Mouse (Mus musculus): ENCODE results near the gene Fxyd7. TPM values are rescaled to one million over a fixed set of nuclear protein-coding genes. Genes with fewer than 3 reads are reported as not detected.

Fxyd7 gene
- polyA plus RNA-seq, 1 experiment from 2014 or later: 8.7 TPM

DNA sequence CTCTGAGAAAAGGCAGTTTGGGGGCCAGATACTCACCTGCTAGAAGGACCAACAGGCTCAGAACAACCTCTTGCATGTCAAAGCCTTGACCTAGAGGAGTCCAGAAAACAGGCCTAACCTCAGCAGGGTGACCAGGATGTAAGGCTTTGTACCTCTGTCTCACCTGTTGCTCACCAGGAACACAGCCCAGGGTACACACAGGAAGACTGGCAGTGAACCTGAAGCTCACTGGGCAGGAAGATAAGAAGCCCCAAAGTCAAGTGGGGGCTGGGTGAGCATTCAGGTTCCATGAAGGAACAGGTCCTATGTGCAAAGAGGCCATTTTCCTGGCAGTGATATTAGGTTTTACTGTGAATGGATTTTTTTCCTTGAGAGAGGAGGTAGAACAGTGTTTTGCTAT lies 22.3 kb upstream of the Fxyd7 start:
- Histone ChIP-seq H3K9ac (replicated peaks; ENCODE audit: low read length) (no peak overlapping the region), H3K4me2 (ENCODE audit: low read depth, low read length) (no peak overlapping the region), H3K4me1 (ENCODE audit: control insufficient read depth, insufficient read depth, low read length) (no peaks in the 10 kb centered on the region), H3K4me3 (ENCODE audit: low read depth, low read length) (no peak overlapping the region), H3K27ac (replicated peaks; ENCODE audit: low read depth, low read length) (no peak overlapping the region), H3K36me3 (replicated peaks; ENCODE audit: control insufficient read depth, insufficient read depth, low read depth, low read length) (no peaks in the 10 kb centered on the region), H3K9me3 (replicated peaks; ENCODE audit: control insufficient read depth, low read length) (no peaks in the 10 kb centered on the region), H3K27me3 (ENCODE audit: control insufficient read depth, insufficient read depth, low read length) (no peaks in the 10 kb centered on the region)
- DNase-seq (ENCODE audit: low spot score): no peak
- ATAC-seq (replicated peaks; ENCODE audit: insufficient number of reproducible peaks, low FRiP score, low TSS enrichment, low read depth): no peak

DNA sequence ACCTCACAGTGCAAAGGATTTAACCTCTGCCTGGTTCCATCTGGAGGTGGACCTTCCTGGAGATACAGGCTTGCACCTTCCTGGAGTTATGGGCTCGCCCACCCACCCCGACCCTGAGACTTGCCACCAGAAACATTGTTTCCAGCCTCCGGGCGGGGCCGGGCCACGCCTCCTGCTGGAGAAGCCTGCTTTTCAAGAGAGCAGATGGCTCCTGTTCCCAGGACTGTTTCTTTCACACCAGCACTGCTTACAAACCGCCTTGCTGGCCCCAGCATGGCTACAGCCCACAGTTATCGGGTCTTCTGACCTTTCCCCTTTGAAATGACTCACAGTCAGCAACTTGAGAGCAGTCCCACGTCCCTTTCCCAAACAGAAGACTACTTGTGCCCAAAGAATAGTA lies 21.1 kb upstream of the Fxyd7 start:
- no peak overlapping the region for H3K9ac ChIP-seq (replicated peaks; ENCODE audit: low read length)
- no peaks in the 10 kb centered on the region for H3K27me3 ChIP-seq (ENCODE audit: control insufficient read depth, insufficient read depth, low read length)
- H3K4me1 ChIP-seq (ENCODE audit: control insufficient read depth, insufficient read depth, low read length): no peaks in the 10 kb centered on the region
- no peak overlapping the region for H3K4me2 ChIP-seq (ENCODE audit: low read depth, low read length)
- H3K9me3 ChIP-seq (replicated peaks; ENCODE audit: control insufficient read depth, low read length): no peaks in the 10 kb centered on the region
- H3K4me3 ChIP-seq (ENCODE audit: low read depth, low read length): no peak overlapping the region
- ATAC-seq (replicated peaks; ENCODE audit: insufficient number of reproducible peaks, low FRiP score, low TSS enrichment, low read depth) (no peak), DNase-seq (ENCODE audit: low spot score) (no peak)
- H3K27ac ChIP-seq (replicated peaks; ENCODE audit: low read depth, low read length): no peak overlapping the region
- WGBS: 54% methylated on average over 9 of the region's 9 CpGs
- no peaks in the 10 kb centered on the region for H3K36me3 ChIP-seq (replicated peaks; ENCODE audit: control insufficient read depth, insufficient read depth, low read depth, low read length)

DNA sequence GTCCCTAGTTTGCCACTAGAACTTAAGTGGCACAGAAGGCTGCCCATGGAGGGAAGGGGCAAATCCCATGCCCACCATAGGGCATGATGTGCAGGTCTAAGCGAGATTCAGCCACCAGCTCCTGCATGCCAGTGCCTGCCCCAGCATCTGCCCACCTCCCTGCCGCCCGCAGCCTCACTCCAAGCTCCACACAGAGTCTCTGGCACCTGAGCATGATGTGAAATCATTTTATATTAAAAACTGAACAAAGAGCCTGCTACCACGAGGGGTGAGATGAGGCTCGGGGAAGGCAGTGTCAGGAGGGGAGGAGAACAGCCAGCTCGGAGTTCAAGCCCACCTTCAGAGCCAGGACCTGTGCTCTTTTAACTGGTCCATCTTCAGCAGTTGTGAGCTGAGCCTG lies 19.1 kb upstream of the Fxyd7 start:
- Histone ChIP-seq H3K4me2 (ENCODE audit: low read depth, low read length) (no peak overlapping the region), H3K27me3 (ENCODE audit: control insufficient read depth, insufficient read depth, low read length) (no peaks in the 10 kb centered on the region), H3K9ac (replicated peaks; ENCODE audit: low read length) (no peak overlapping the region), H3K36me3 (replicated peaks; ENCODE audit: control insufficient read depth, insufficient read depth, low read depth, low read length) (no peaks in the 10 kb centered on the region), H3K4me3 (ENCODE audit: low read depth, low read length) (no peak overlapping the region), H3K27ac (replicated peaks; ENCODE audit: low read depth, low read length) (no peak overlapping the region), H3K9me3 (replicated peaks; ENCODE audit: control insufficient read depth, low read length) (no peaks in the 10 kb centered on the region), H3K4me1 (ENCODE audit: control insufficient read depth, insufficient read depth, low read length) (no peaks in the 10 kb centered on the region)
- no peak for DNase-seq (ENCODE audit: low spot score)
- ATAC-seq (replicated peaks; ENCODE audit: insufficient number of reproducible peaks, low FRiP score, low TSS enrichment, low read depth): no peak
- WGBS: 80% methylated on average over 6 of the region's 6 CpGs

DNA sequence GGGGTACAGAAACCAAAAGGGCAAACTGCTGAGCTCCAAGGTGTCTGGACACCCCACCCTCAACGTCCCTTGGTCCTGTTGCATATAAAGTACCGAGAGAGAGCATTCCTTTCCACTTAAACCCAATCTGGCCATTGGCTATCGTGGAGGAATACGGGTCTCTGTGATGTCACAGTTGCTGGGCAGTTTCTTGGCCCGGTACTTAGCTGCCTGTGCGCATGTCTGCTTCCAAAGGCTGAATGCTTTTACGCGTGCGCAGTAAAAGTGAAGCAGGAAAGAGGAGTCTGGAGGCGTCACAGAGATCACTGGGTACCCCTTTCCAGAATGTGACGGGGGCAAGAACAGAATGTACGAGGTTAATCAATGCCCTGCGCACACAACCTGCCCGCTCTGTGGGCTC lies 18.2 kb upstream of the Fxyd7 start:
- no peaks in the 10 kb centered on the region for H3K36me3 ChIP-seq (replicated peaks; ENCODE audit: control insufficient read depth, insufficient read depth, low read depth, low read length)
- H3K4me2 ChIP-seq (ENCODE audit: low read depth, low read length): no peak overlapping the region
- no peaks in the 10 kb centered on the region for H3K4me1 ChIP-seq (ENCODE audit: control insufficient read depth, insufficient read depth, low read length)
- H3K9ac ChIP-seq (replicated peaks; ENCODE audit: low read length): no peak overlapping the region
- ATAC-seq (replicated peaks; ENCODE audit: insufficient number of reproducible peaks, low FRiP score, low TSS enrichment, low read depth) (no peak), DNase-seq (ENCODE audit: low spot score) (no peak)
- no peaks in the 10 kb centered on the region for H3K27me3 ChIP-seq (ENCODE audit: control insufficient read depth, insufficient read depth, low read length)
- no peak overlapping the region for H3K4me3 ChIP-seq (ENCODE audit: low read depth, low read length)
- H3K9me3 ChIP-seq (replicated peaks; ENCODE audit: control insufficient read depth, low read length): no peaks in the 10 kb centered on the region
- WGBS: 86% methylated on average over 14 of the region's 14 CpGs
- no peak overlapping the region for H3K27ac ChIP-seq (replicated peaks; ENCODE audit: low read depth, low read length)

DNA sequence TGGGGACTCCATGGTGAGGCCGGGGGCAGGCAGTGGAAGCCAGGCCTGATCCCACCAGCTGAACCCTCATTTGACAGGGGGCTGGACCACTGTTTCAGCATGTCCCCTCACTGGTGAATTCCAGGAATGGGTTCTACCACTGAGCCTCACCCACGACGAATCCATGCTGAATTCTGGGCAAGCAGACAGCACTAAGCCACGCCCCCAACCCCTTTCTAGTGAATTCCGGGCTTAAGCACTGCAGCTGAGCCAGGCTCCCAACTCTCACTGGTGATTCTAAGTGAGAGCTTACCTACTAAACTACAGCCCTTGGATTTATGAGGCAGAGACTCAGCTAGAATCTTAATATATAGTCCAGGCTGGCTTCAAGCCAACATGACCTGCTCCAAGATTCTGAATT lies 16.6 kb upstream of the Fxyd7 start:
- no peaks in the 10 kb centered on the region for H3K27me3 ChIP-seq (ENCODE audit: control insufficient read depth, insufficient read depth, low read length)
- no peak overlapping the region for H3K4me2 ChIP-seq (ENCODE audit: low read depth, low read length)
- no peak overlapping the region for H3K4me3 ChIP-seq (ENCODE audit: low read depth, low read length)
- H3K27ac ChIP-seq (replicated peaks; ENCODE audit: low read depth, low read length): no peak overlapping the region
- no peaks in the 10 kb centered on the region for H3K9me3 ChIP-seq (replicated peaks; ENCODE audit: control insufficient read depth, low read length)
- no peak for DNase-seq (ENCODE audit: low spot score)
- H3K4me1 ChIP-seq (ENCODE audit: control insufficient read depth, insufficient read depth, low read length): no peaks in the 10 kb centered on the region
- WGBS: 45% methylated on average over 5 of the region's 5 CpGs
- ATAC-seq (replicated peaks; ENCODE audit: insufficient number of reproducible peaks, low FRiP score, low TSS enrichment, low read depth): no peak
- no peak overlapping the region for H3K9ac ChIP-seq (replicated peaks; ENCODE audit: low read length)
- H3K36me3 ChIP-seq (replicated peaks; ENCODE audit: control insufficient read depth, insufficient read depth, low read depth, low read length): no peaks in the 10 kb centered on the region

DNA sequence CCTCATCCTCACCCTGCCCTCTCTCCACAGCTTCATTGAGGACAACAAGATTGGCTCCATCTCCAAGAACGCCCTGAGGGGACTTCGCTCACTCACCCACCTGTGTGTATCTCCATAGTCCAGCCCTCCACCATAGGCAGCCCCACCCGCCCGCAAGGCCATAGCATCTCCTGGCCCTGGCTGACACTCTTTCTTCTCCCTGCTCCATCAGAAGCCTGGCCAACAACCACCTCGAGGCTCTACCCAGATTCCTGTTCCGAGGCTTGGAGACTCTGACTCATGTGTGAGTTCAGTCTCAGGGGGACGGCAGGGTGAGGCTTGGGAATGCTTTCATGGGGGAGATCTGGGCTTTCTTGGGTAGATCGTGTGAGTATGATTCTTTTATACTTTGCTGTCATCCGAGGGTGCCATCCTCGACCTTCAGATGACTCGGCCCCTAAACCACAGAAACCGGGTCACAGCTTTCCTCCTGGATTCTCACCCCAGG lies 11.8 kb upstream of the Fxyd7 start:
- Histone ChIP-seq H3K9me3 (replicated peaks; ENCODE audit: control insufficient read depth, low read length) (no peaks in the 10 kb centered on the region), H3K4me1 (ENCODE audit: control insufficient read depth, insufficient read depth, low read length) (no peaks in the 10 kb centered on the region), H3K27me3 (ENCODE audit: control insufficient read depth, insufficient read depth, low read length) (no peaks in the 10 kb centered on the region), H3K4me3 (ENCODE audit: low read depth, low read length) (no peak overlapping the region), H3K27ac (replicated peaks; ENCODE audit: low read depth, low read length) (no peak overlapping the region), H3K36me3 (replicated peaks; ENCODE audit: control insufficient read depth, insufficient read depth, low read depth, low read length) (no peaks in the 10 kb centered on the region), H3K4me2 (ENCODE audit: low read depth, low read length) (no peak overlapping the region), H3K9ac (replicated peaks; ENCODE audit: low read length) (no peak overlapping the region)
- DNase-seq (ENCODE audit: low spot score): no peak
- ATAC-seq (replicated peaks; ENCODE audit: insufficient number of reproducible peaks, low FRiP score, low TSS enrichment, low read depth): no peak
- 84% methylated on average over 12 of the region's 12 CpGs for WGBS

DNA sequence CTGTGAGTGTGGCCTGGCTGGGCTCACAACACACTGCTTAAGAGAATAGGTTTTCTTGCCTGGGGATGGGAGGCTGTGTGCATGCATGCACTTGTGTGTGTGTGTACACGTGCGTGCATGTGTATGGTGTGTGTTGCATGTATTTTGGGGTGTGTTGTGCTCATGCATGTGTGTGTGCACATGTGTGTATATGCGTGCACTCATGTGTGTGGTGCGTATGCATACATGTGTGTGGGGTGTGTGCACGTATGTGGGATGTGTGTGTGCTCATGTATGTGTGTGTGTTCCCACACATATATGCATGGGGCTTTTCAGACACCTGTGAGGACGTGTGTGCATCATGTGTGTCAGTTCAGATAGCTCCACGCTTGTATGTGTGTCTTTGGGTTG lies 9.3 kb upstream of the Fxyd7 start:
- Histone ChIP-seq H3K9ac (replicated peaks; ENCODE audit: low read length) (no peak overlapping the region), H3K27me3 (ENCODE audit: control insufficient read depth, insufficient read depth, low read length) (no peaks in the 10 kb centered on the region), H3K9me3 (replicated peaks; ENCODE audit: control insufficient read depth, low read length) (no peaks in the 10 kb centered on the region), H3K27ac (replicated peaks; ENCODE audit: low read depth, low read length) (no peak overlapping the region), H3K36me3 (replicated peaks; ENCODE audit: control insufficient read depth, insufficient read depth, low read depth, low read length) (no peaks in the 10 kb centered on the region), H3K4me2 (ENCODE audit: low read depth, low read length) (no peak overlapping the region; the same call in 1 of the 2 replicates), H3K4me1 (ENCODE audit: control insufficient read depth, insufficient read depth, low read length) (no peaks in the 10 kb centered on the region), H3K4me3 (ENCODE audit: low read depth, low read length) (no peak overlapping the region)
- WGBS: 94% methylated on average over 7 of the region's 7 CpGs
- ATAC-seq (replicated peaks; ENCODE audit: insufficient number of reproducible peaks, low FRiP score, low TSS enrichment, low read depth) (no peak), DNase-seq (ENCODE audit: low spot score) (no peak)

DNA sequence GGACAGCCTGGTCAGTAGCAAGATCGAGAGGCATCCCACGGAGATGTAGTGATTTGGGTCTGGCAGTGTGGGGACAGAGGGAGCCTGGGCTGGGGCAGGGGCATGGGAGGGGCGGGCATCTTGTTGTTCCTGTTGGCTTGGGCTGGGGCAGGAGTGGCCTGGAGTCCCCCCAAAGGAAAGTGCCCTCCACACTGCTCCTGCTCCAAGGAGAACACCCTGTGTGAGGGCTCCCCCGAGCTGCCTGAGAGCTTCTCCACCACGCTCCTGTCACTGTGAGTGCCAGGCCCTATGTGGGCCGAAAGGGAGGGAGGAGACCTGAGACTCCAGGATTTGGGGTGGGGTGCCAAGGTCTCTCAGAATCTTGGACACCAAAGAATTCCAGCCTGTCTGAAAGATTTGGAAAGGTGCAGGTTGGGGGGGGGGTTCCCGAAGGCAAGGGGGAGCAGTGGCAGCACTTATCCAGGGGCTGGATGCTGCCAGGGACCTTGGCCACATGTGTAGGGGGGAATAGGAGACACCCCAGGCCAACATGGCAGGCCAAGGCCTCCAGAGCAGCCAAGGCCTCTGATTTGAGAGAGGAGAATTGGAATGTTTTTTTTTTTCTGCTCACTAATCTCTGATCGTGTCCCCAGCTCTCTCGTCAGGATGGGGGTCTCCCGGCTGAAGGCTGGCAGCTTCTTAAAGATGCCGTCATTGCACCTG lies 8.8 kb upstream of the Fxyd7 start:
- no peak for ATAC-seq (replicated peaks; ENCODE audit: insufficient number of reproducible peaks, low FRiP score, low TSS enrichment, low read depth)
- Histone ChIP-seq H3K4me2 (ENCODE audit: low read depth, low read length) (no peak overlapping the region; the same call in 1 of the 2 replicates), H3K9me3 (replicated peaks; ENCODE audit: control insufficient read depth, low read length) (no peaks in the 10 kb centered on the region), H3K27me3 (ENCODE audit: control insufficient read depth, insufficient read depth, low read length) (no peaks in the 10 kb centered on the region), H3K4me3 (ENCODE audit: low read depth, low read length) (no peak overlapping the region), H3K36me3 (replicated peaks; ENCODE audit: control insufficient read depth, insufficient read depth, low read depth, low read length) (no peaks in the 10 kb centered on the region), H3K9ac (replicated peaks; ENCODE audit: low read length) (no peak overlapping the region), H3K4me1 (ENCODE audit: control insufficient read depth, insufficient read depth, low read length) (peaks cover 4% of the 10 kb centered on the region; the same call in 1 of the 2 replicates), H3K27ac (replicated peaks; ENCODE audit: low read depth, low read length) (no peak overlapping the region)
- 65% methylated on average over 11 of the region's 11 CpGs for WGBS
- no peak for DNase-seq (ENCODE audit: low spot score)
